Mouse (Mus musculus) hindlimb bud, embryonic 11.5 days (tissue): ENCODE data around the gene Ercc5.
A peak's percentile ranks its signal among the peaks of the same experiment; 100 is the strongest.

ENCODE experiments used
- DNase-seq: peaks from one replicate; pipeline ENCODE4 v3.0.0-alpha.2; 2012; ENCODE audit warnings: low read depth, low spot score; ENCODE audit errors: extremely low spot score

The Ercc5 gene

GRCm38 (mm10) chr1:44172656-44173055, 25.1 kb downstream of the Ercc5 start:
- DNase-seq: no peak

- no peak for DNase-seq
These were observed 26.4 kb downstream of the Ercc5 start for GRCm38 (mm10) chr1:44173903-44174302.

- no peak for DNase-seq
These were observed 30.5 kb downstream of the Ercc5 start for GRCm38 (mm10) chr1:44178086-44178485.

DNA sequence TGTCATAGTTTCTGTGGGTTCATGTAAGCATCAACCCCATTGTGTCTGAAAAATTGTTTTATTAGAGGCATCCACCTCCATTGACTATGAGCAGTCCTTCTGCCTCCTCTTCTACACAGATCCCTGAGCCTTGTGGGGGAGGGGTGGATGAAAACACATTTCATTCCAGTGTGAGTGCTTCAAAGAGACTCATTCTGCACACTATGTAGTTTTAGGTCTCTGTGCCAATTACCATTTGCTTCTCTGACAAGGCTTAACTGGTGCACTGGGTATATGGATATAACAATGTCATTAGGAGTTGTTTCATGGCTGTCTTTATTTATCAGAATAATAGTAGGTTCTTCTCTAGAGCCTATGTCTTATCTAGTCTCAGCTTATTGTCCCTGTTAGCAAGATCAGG, 38.9 kb downstream of the Ercc5 start:
- DNase-seq: no peak

- no peak for DNase-seq
These were observed 51.0 kb downstream of the Ercc5 start for GRCm38 (mm10) chr1:44198273-44199171.

DNA sequence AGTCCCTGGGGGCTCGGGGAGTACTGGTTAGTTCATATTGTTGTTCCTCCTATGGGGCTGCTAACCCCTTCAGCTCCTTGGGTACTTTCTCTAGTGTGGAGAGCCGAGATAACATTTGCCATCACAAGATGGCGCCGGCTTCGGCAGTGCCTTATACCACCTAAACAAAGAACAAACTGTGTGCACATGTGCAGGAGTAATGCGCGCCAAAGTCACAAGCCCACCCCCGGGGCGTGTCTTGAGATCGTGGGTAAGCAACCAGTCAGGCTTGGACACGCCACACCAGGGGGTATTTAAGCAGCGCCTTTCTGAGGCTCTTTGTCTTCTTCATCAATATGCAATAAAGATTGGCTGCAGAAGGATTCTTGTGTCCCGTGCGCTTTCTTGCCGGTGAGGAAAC, 55.3 kb downstream of the Ercc5 start:
- no peak for DNase-seq

GRCm38 (mm10) chr1:44214443-44214842, 66.9 kb downstream of the Ercc5 start:
- DNase-seq: no peak

GRCm38 (mm10) chr1:44216352-44217116, 69.0 kb downstream of the Ercc5 start:
- no peak for DNase-seq

- DNase-seq: no peak
These were observed 69.6 kb downstream of the Ercc5 start for GRCm38 (mm10) chr1:44217118-44217517.

DNA sequence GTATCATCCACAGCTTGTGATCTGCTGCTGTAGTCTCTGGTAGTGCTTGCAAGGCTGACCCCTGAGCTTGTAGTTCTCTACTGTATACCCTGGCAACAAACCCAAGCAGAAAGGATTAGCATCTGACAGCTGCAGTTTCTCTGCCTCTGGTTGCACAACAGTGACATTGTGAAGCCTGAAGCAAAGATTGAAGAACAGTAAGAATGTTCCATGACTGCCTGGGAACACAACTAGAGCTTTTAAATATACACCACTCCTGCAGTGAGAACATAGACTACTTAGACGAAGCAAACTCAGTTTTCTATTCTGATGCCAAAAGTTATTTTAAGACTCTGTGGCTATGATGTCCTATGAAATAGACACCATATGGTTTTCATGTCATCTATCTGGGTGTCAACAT, 71.3 kb downstream of the Ercc5 start, which contains the start of gene Mettl21e:
Gene Mettl21e, minus strand, starts transcription at position 86 of the 400 bp plus-strand sequence.
- no peak for DNase-seq

GRCm38 (mm10) chr1:44229044-44229443, 81.5 kb downstream of the Ercc5 start:
- peak; percentile 18 for DNase-seq
